Mouse (Mus musculus): ENCODE measurements around the gene Trpv1. TPM values are rescaled to one million over a fixed set of nuclear protein-coding genes. Genes with fewer than 3 reads are reported as not detected.

Trpv1 gene
- polyA plus RNA-seq, 2 experiments: not detected

GRCm38 (mm10) chr11:73228881-73229280 lies 5.2 kb upstream of the Trpv1 start:
- no peaks in the 10 kb centered on the region for H3K9me3 ChIP-seq (ENCODE audit: control insufficient read depth, low read length)
- no peaks in the 10 kb centered on the region for H3K4me1 ChIP-seq (replicated peaks; ENCODE audit: control insufficient read depth in 2 of 2, insufficient read depth in 2 of 2, low read length in 1 of 2)
- no peak overlapping the region for H3K4me3 ChIP-seq (ENCODE audit: insufficient read depth in 1 of 2, low read depth in 2 of 2, low read length in 2 of 2)
- ATAC-seq (ENCODE audit: insufficient read depth) (no peak), DNase-seq (ENCODE audit: low read depth in 3 of 3, low spot score in 3 of 3) (no peak)
- no peaks in the 10 kb centered on the region for H3K27me3 ChIP-seq (ENCODE audit: control insufficient read depth, insufficient read depth, low read length)
- H3K9ac ChIP-seq (replicated peaks): no peak overlapping the region
- H3K4me2 ChIP-seq (ENCODE audit: low read depth): no peak overlapping the region
- H3K27ac ChIP-seq: no peak overlapping the region
- WGBS (ENCODE audit: insufficient replicate concordance): 53% methylated on average over 5 of the region's 5 CpGs
- TF ChIP-seq EP300 (IDR thresholded peaks at IDR 0.05; ENCODE audit: low read depth) (no peak), CTCF (IDR thresholded peaks at IDR 0.05; ENCODE audit: low read depth) (no peak)
- no peaks in the 10 kb centered on the region for H3K36me3 ChIP-seq (replicated peaks; ENCODE audit: control insufficient read depth, insufficient read depth, low read depth)

GRCm38 (mm10) chr11:73230081-73230480 lies 4.0 kb upstream of the Trpv1 start:
- no peaks in the 10 kb centered on the region for H3K27me3 ChIP-seq (ENCODE audit: control insufficient read depth, insufficient read depth, low read length)
- H3K4me2 ChIP-seq (ENCODE audit: low read depth): no peak overlapping the region
- 58% methylated on average over 5 of the region's 5 CpGs for WGBS (ENCODE audit: insufficient replicate concordance)

GRCm38 (mm10) chr11:73232513-73232912 lies 1.6 kb upstream of the Trpv1 start:
- Histone ChIP-seq H3K9me3 (ENCODE audit: control insufficient read depth, low read length) (no peaks in the 10 kb centered on the region), H3K36me3 (replicated peaks; ENCODE audit: control insufficient read depth, insufficient read depth, low read depth) (no peaks in the 10 kb centered on the region), H3K4me2 (ENCODE audit: low read depth) (no peak overlapping the region), H3K27ac (no peak overlapping the region), H3K9ac (replicated peaks) (no peak overlapping the region), H3K4me1 (replicated peaks; ENCODE audit: control insufficient read depth in 2 of 2, insufficient read depth in 2 of 2, low read length in 1 of 2) (no peaks in the 10 kb centered on the region), H3K27me3 (ENCODE audit: control insufficient read depth, insufficient read depth, low read length) (no peaks in the 10 kb centered on the region), H3K4me3 (ENCODE audit: insufficient read depth in 1 of 2, low read depth in 2 of 2, low read length in 2 of 2) (no peak overlapping the region)
- ATAC-seq (ENCODE audit: insufficient read depth) (no peak), DNase-seq (ENCODE audit: low read depth in 3 of 3, low spot score in 3 of 3) (no peak)
- TF ChIP-seq CTCF (IDR thresholded peaks at IDR 0.05; ENCODE audit: low read depth) (no peak), EP300 (IDR thresholded peaks at IDR 0.05; ENCODE audit: low read depth) (no peak)
- whole genome bisulfite sequencing (ENCODE audit: insufficient replicate concordance): 27% methylated on average over 2 of the region's 2 CpGs

More at GRCm38 (mm10) chr11:73230081-73230480, 4.0 kb upstream of the Trpv1 start:
- DNase-seq (ENCODE audit: low read depth in 3 of 3, low spot score in 3 of 3) (no peak), ATAC-seq (ENCODE audit: insufficient read depth) (no peak)
- Histone ChIP-seq H3K4me3 (ENCODE audit: insufficient read depth in 1 of 2, low read depth in 2 of 2, low read length in 2 of 2) (no peak overlapping the region), H3K27ac (no peak overlapping the region), H3K9me3 (ENCODE audit: control insufficient read depth, low read length) (no peaks in the 10 kb centered on the region), H3K36me3 (replicated peaks; ENCODE audit: control insufficient read depth, insufficient read depth, low read depth) (no peaks in the 10 kb centered on the region), H3K4me1 (replicated peaks; ENCODE audit: control insufficient read depth in 2 of 2, insufficient read depth in 2 of 2, low read length in 1 of 2) (no peaks in the 10 kb centered on the region), H3K9ac (replicated peaks) (no peak overlapping the region)
- TF ChIP-seq CTCF (IDR thresholded peaks at IDR 0.05; ENCODE audit: low read depth) (no peak), EP300 (IDR thresholded peaks at IDR 0.05; ENCODE audit: low read depth) (no peak)

GRCm38 (mm10) chr11:73235990-73236701 lies 2.1 kb downstream of the Trpv1 start:
- TF ChIP-seq EP300 (IDR thresholded peaks at IDR 0.05; ENCODE audit: low read depth): no peak
- TF ChIP-seq CTCF (IDR thresholded peaks at IDR 0.05; ENCODE audit: low read depth): no peak
- no peak for DNase-seq (ENCODE audit: low read depth in 3 of 3, low spot score in 3 of 3)
- WGBS (ENCODE audit: insufficient replicate concordance): 22% methylated on average over 5 of the region's 5 CpGs

GRCm38 (mm10) chr11:73236731-73237130 lies 2.6 kb downstream of the Trpv1 start:
- H3K9ac ChIP-seq (replicated peaks): no peak overlapping the region
- ATAC-seq (ENCODE audit: insufficient read depth): no peak
- H3K4me1 ChIP-seq (replicated peaks; ENCODE audit: control insufficient read depth in 2 of 2, insufficient read depth in 2 of 2, low read length in 1 of 2): no peaks in the 10 kb centered on the region
- H3K27me3 ChIP-seq (ENCODE audit: control insufficient read depth, insufficient read depth, low read length): no peaks in the 10 kb centered on the region
- H3K4me2 ChIP-seq (ENCODE audit: low read depth): no peak overlapping the region
- no peaks in the 10 kb centered on the region for H3K9me3 ChIP-seq (ENCODE audit: control insufficient read depth, low read length)
- no peak overlapping the region for H3K27ac ChIP-seq
- 52% methylated on average over 3 of the region's 3 CpGs for WGBS (ENCODE audit: insufficient replicate concordance)
- TF ChIP-seq CTCF (IDR thresholded peaks at IDR 0.05; ENCODE audit: low read depth): no peak
- TF ChIP-seq EP300 (IDR thresholded peaks at IDR 0.05; ENCODE audit: low read depth): no peak
- no peak for DNase-seq (ENCODE audit: low read depth in 3 of 3, low spot score in 3 of 3)
- H3K36me3 ChIP-seq (replicated peaks; ENCODE audit: control insufficient read depth, insufficient read depth, low read depth): no peaks in the 10 kb centered on the region
- no peak overlapping the region for H3K4me3 ChIP-seq (ENCODE audit: insufficient read depth in 1 of 2, low read depth in 2 of 2, low read length in 2 of 2)

More at GRCm38 (mm10) chr11:73235990-73236701, 2.1 kb downstream of the Trpv1 start:
- no peak overlapping the region for H3K9ac ChIP-seq (replicated peaks)
- no peak overlapping the region for H3K4me3 ChIP-seq (ENCODE audit: insufficient read depth in 1 of 2, low read depth in 2 of 2, low read length in 2 of 2)
- no peaks in the 10 kb centered on the region for H3K4me1 ChIP-seq (replicated peaks; ENCODE audit: control insufficient read depth in 2 of 2, insufficient read depth in 2 of 2, low read length in 1 of 2)
- no peaks in the 10 kb centered on the region for H3K9me3 ChIP-seq (ENCODE audit: control insufficient read depth, low read length)
- H3K27me3 ChIP-seq (ENCODE audit: control insufficient read depth, insufficient read depth, low read length): no peaks in the 10 kb centered on the region
- H3K27ac ChIP-seq: no peak overlapping the region
- no peak for ATAC-seq (ENCODE audit: insufficient read depth)
- no peak overlapping the region for H3K4me2 ChIP-seq (ENCODE audit: low read depth)
- no peaks in the 10 kb centered on the region for H3K36me3 ChIP-seq (replicated peaks; ENCODE audit: control insufficient read depth, insufficient read depth, low read depth)

Data from liver, embryonic 14.5 days (tissue).